Mouse (Mus musculus): ENCODE measurements at regions not wholly inside any gene's neighbourhood (a gene's known extent, or its start where the extent isn't known, plus 50 kb on each side); places are given as distances from the start of the nearest gene placed in this dataset.

- TF ChIP-seq POLR2A (IDR thresholded peaks at IDR 0.05; ENCODE audit: insufficient read depth, low read depth, low read length): no peak
- TF ChIP-seq CTCF (IDR thresholded peaks at IDR 0.05): no peak
Observed at GRCm38 (mm10) chr2:115339034-115339433, 242.5 kb upstream of the BC052040 start.

Measured in heart, adult 2 months (tissue).